Mouse (Mus musculus) myocyte (in vitro differentiated cells): ENCODE results near the gene Ttll1. TPM values are rescaled to one million over a fixed set of nuclear protein-coding genes. Genes with fewer than 3 reads are reported as not detected.

ENCODE experiments used
- H3K27me3 ChIP-seq: one replicate; pipeline ENCODE4 v1.6.1; 2011; ENCODE audit not compliant: control insufficient read depth, insufficient read depth, insufficient read length
- H3K36me3 ChIP-seq: one replicate; pipeline ENCODE4 v1.6.1; 2011; ENCODE audit not compliant: control insufficient read depth, insufficient read depth
- H3K4me2 ChIP-seq: one replicate; pipeline ENCODE4 v1.6.1; 2011; ENCODE audit warnings: low read depth, control low read depth
- H3K4me3 ChIP-seq: one replicate; pipeline ENCODE4 v1.5.1; 2011; ENCODE audit warnings: mild to moderate bottlenecking, control low read depth, moderate library complexity
- H3K79me2 ChIP-seq: one replicate; pipeline ENCODE4 v1.6.1; 2011; ENCODE audit not compliant: control insufficient read depth, insufficient read depth
- H3ac ChIP-seq: one replicate; pipeline ENCODE4 v1.6.1; 2011; ENCODE audit not compliant: control insufficient read depth, insufficient read length
- CEBPB ChIP-seq: IDR thresholded peaks from 2 replicates; pipeline ENCODE4 v1.6.1; 2011; ENCODE audit warnings: mild to moderate bottlenecking, moderate library complexity; ENCODE audit not compliant: poor library complexity, insufficient read depth, severe bottlenecking
- E2F4 ChIP-seq: IDR thresholded peaks from one replicate; pipeline ENCODE4 v1.6.1; 2011; ENCODE audit warnings: mild to moderate bottlenecking, control low read depth, moderate library complexity; ENCODE audit not compliant: insufficient read depth
- MAX ChIP-seq: IDR thresholded peaks from one replicate; pipeline ENCODE4 v1.6.1; 2011; ENCODE audit warnings: low read depth, mild to moderate bottlenecking, control low read depth
- MYOD1 ChIP-seq, 3 experiments: IDR thresholded peaks; one replicate each; pipeline ENCODE4 v1.6.1; 2011; ENCODE audit warnings: control low read depth in 2 of 3, low read depth in 2 of 3, mild to moderate bottlenecking in 2 of 3, moderate library complexity in 1 of 3; ENCODE audit not compliant: insufficient read length in 2 of 3, control insufficient read depth in 1 of 3
- MYOG ChIP-seq, 3 experiments: IDR thresholded peaks; one replicate each; pipeline ENCODE4 v1.6.1; 2011; ENCODE audit warnings: control low read depth in 2 of 3, low read depth in 2 of 3, mild to moderate bottlenecking in 2 of 3; ENCODE audit not compliant: insufficient read length in 2 of 3, control insufficient read depth in 1 of 3, insufficient read depth in 1 of 3
- POLR2A ChIP-seq: IDR thresholded peaks from one replicate; pipeline ENCODE4 v1.6.1; 2011; ENCODE audit warnings: low read depth, mild to moderate bottlenecking, control low read depth, moderate library complexity; ENCODE audit not compliant: insufficient read length
- POLR2AphosphoS2 ChIP-seq: IDR thresholded peaks from one replicate; pipeline ENCODE4 v1.6.1; 2011; ENCODE audit warnings: low read depth, control low read depth; ENCODE audit not compliant: insufficient read length
- REST ChIP-seq: IDR thresholded peaks from one replicate; pipeline ENCODE4 v1.6.1; 2011; ENCODE audit warnings: mild to moderate bottlenecking, control low read depth, moderate library complexity; ENCODE audit not compliant: insufficient read depth, insufficient read length
- SRF ChIP-seq: IDR thresholded peaks from one replicate; pipeline ENCODE4 v1.6.1; 2011; ENCODE audit warnings: low read depth; ENCODE audit not compliant: control insufficient read depth, insufficient read length
- TCF12 ChIP-seq: IDR thresholded peaks from one replicate; pipeline ENCODE4 v1.6.1; 2011; ENCODE audit warnings: mild to moderate bottlenecking, control low read depth; ENCODE audit not compliant: poor library complexity, insufficient read depth, severe bottlenecking
- TCF3 ChIP-seq: IDR thresholded peaks from one replicate; pipeline ENCODE4 v1.6.1; 2011; ENCODE audit warnings: low read depth, control low read depth; ENCODE audit not compliant: insufficient read length
- USF1 ChIP-seq: IDR thresholded peaks from one replicate; pipeline ENCODE4 v1.6.1; 2011; ENCODE audit warnings: low read depth, mild to moderate bottlenecking, control low read depth, moderate library complexity
- polyA plus RNA-seq: library from polyadenylated mRNA; unstranded; fragments of >200 nt; fragmentation: generic; extraction: Trizol; gene quantifications from one replicate; pipeline ENCODE4 v1.2.1, GENCODE M21; 2012; ENCODE audit warnings: missing spikeins

Gene Ttll1
- polyA plus RNA-seq, 1 experiment = 47.7 TPM

DNA sequence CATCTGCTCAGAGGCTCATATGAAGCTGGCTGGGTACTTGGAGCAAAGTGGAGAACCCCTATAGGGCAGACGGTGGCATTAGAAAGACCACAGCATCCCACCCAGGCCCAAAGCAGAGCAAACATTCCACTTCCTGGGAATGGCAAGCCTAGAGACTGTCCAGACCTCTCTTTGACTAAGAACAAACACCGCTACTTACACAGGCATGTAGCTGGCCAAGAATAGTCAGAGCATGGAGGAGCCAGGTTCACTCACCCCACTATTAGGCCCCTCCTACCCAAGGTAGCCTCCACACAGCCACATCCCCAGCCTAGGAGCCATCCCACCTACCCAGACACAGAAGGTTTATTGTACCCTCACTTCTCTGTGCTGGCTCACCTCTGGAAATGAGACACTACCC lies 64.8 kb downstream of the Ttll1 start:
- TF ChIP-seq MAX (no peak), CEBPB (no peak), REST (no peak), TCF3 (no peak), USF1 (no peak), MYOD1 (IDR thresholded peaks at IDR 0.05; ENCODE audit: control insufficient read depth in 1 of 3, insufficient read length in 2 of 3, low read depth in 2 of 3) (no peak), SRF (no peak), POLR2AphosphoS2 (no peak), POLR2A (no peak), TCF12 (no peak), E2F4 (no peak), MYOG (IDR thresholded peaks at IDR 0.05; ENCODE audit: control insufficient read depth in 1 of 3, insufficient read depth in 1 of 3, insufficient read length in 2 of 3, low read depth in 2 of 3) (no peak)
- no peak overlapping the region for H3K4me3 ChIP-seq
- H3K4me2 ChIP-seq = no peak overlapping the region

DNA sequence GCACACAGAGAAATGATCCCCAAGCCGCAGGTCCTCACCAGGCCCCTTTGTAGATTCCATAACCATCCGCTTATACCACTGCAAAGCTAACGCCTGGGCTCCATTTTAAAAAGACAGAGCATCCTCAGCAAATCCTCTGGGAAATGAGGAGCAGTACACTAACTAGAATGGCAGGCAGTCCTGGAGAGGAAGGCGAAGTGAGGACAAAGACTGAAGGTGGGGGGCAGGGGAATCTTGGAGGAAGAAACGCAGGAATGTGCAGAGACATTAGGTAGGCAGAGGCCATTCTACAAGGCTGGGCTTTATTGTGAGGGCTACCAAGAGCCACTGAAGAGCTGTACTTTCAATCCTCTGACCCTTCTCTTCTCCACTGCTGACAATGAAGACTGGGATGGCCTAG lies 65.3 kb downstream of the Ttll1 start:
- H3K79me2 ChIP-seq = peaks cover 100% of the 10 kb centered on the region
- H3K27me3 ChIP-seq = no peaks in the 10 kb centered on the region
- H3ac ChIP-seq = no peak overlapping the region
- H3K36me3 ChIP-seq = no peaks in the 10 kb centered on the region
- H3K4me2 ChIP-seq = no peak overlapping the region
- no peak overlapping the region for H3K4me3 ChIP-seq
- TF ChIP-seq MYOG (IDR thresholded peaks at IDR 0.05; ENCODE audit: control insufficient read depth in 1 of 3, insufficient read depth in 1 of 3, insufficient read length in 2 of 3, low read depth in 2 of 3) = no peak
- no peak for TF ChIP-seq MYOD1 (IDR thresholded peaks at IDR 0.05; ENCODE audit: control insufficient read depth in 1 of 3, insufficient read length in 2 of 3, low read depth in 2 of 3)
- TF ChIP-seq TCF3 = no peak
- TF ChIP-seq MAX = no peak
- no peak for TF ChIP-seq POLR2AphosphoS2
- no peak for TF ChIP-seq USF1
- no peak for TF ChIP-seq E2F4
- TF ChIP-seq POLR2A = no peak
- no peak for TF ChIP-seq REST
- no peak for TF ChIP-seq TCF12
- TF ChIP-seq SRF = no peak
- TF ChIP-seq CEBPB = no peak

More for the DNA sequence above, 64.8 kb downstream of the Ttll1 start:
- H3K36me3 ChIP-seq = no peaks in the 10 kb centered on the region
- peaks cover 100% of the 10 kb centered on the region for H3K79me2 ChIP-seq
- H3ac ChIP-seq = no peak overlapping the region
- no peaks in the 10 kb centered on the region for H3K27me3 ChIP-seq

GRCm38 (mm10) chr15:83444425-83444824 lies 66.3 kb downstream of the Ttll1 start:
- H3K36me3 ChIP-seq = no peaks in the 10 kb centered on the region
- 0 out of 2 replicates have a peak, but pooled peaks have one; percentile 39 for TF ChIP-seq CEBPB
- no peak for TF ChIP-seq TCF12
- TF ChIP-seq MYOG (IDR thresholded peaks at IDR 0.05; ENCODE audit: control insufficient read depth in 1 of 3, insufficient read depth in 1 of 3, insufficient read length in 2 of 3, low read depth in 2 of 3) = peak in 1 of 3 experiments; percentile 39

GRCm38 (mm10) chr15:83442495-83443037 lies 68.1 kb downstream of the Ttll1 start:
- Histone ChIP-seq H3K79me2 (peaks cover 100% of the 10 kb centered on the region), H3K27me3 (no peaks in the 10 kb centered on the region), H3K4me3 (no peak overlapping the region), H3ac (no peak overlapping the region), H3K4me2 (no peak overlapping the region), H3K36me3 (no peaks in the 10 kb centered on the region)
- TF ChIP-seq MAX (no peak), SRF (peak; percentile 21), POLR2A (no peak)

More at GRCm38 (mm10) chr15:83444425-83444824, 66.3 kb downstream of the Ttll1 start:
- no peak overlapping the region for H3ac ChIP-seq
- peaks cover 100% of the 10 kb centered on the region for H3K79me2 ChIP-seq
- no peak overlapping the region for H3K4me3 ChIP-seq
- H3K4me2 ChIP-seq = no peak overlapping the region
- no peaks in the 10 kb centered on the region for H3K27me3 ChIP-seq

- H3K4me2 ChIP-seq = peak overlapping the region; percentile 39
- H3K79me2 ChIP-seq = peaks cover 100% of the 10 kb centered on the region
- no peak overlapping the region for H3ac ChIP-seq
- TF ChIP-seq E2F4 (no peak), REST (no peak), USF1 (no peak), CEBPB (no peak), POLR2A (no peak), MYOD1 (IDR thresholded peaks at IDR 0.05; ENCODE audit: control insufficient read depth in 1 of 3, insufficient read length in 2 of 3, low read depth in 2 of 3) (no peak), TCF12 (no peak), MYOG (IDR thresholded peaks at IDR 0.05; ENCODE audit: control insufficient read depth in 1 of 3, insufficient read depth in 1 of 3, insufficient read length in 2 of 3, low read depth in 2 of 3) (no peak), SRF (no peak), TCF3 (no peak), MAX (no peak), POLR2AphosphoS2 (no peak)
- H3K27me3 ChIP-seq = no peaks in the 10 kb centered on the region
- no peaks in the 10 kb centered on the region for H3K36me3 ChIP-seq
- H3K4me3 ChIP-seq = no peak overlapping the region
These were observed 70.0 kb downstream of the Ttll1 start for GRCm38 (mm10) chr15:83440726-83441125.
